Mouse (Mus musculus) kidney, adult 10 weeks (tissue): ENCODE results near the gene Id2. TPM values are rescaled to one million over a fixed set of nuclear protein-coding genes. Genes with fewer than 3 reads are reported as not detected.

ENCODE experiments used
- polyA plus RNA-seq: library from polyadenylated mRNA; stranded (reverse); fragments of 350-450 nt; fragmentation: Illumina TruSeq; extraction: RNeasy Lipid Tissue Mini Kit (QIAGEN cat#74804); gene quantifications from one replicate; pipeline ENCODE4 v1.2.3, GENCODE M21; 2014; ENCODE audit warnings: low read depth, low replicate concordance

The Id2 gene
- 892 TPM for polyA plus RNA-seq

DNA sequence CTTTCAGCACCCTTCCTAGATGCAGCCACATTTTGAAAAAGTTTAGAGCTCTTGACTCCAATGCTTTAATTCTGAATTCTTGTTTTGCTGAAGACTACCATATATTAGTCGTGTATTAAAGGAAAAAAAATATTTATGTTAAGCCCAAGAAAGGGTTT lies at the start of gene Id2:
Gene Id2, minus strand, starts transcription at position 89 of the 158 bp plus-strand sequence.

Other genes starting within 250 kb of the Id2 start
- 140 TPM for gene Kidins220, start 122.2 kb downstream of the Id2 start, polyA plus RNA-seq